Mouse (Mus musculus) limb, embryonic 14.5 days (tissue): Measurements from ENCODE around the gene Ubr3. TPM values are rescaled to one million over a fixed set of nuclear protein-coding genes. Genes with fewer than 3 reads are reported as not detected.

Experiments
- ATAC-seq: fragments of 200-750 bp; cut with Nextera tagmentation; 2 replicates; pipeline ENCODE4 v1.8.0; 2017; ENCODE audit warnings: low read depth, moderate number of reproducible peaks, moderate TSS enrichment; ENCODE audit not compliant: low FRiP score
- DNase-seq: peaks from one replicate; pipeline ENCODE4 v3.0.0-alpha.2; 2015; ENCODE audit warnings: low spot score
- H3K27ac ChIP-seq: fragments of 300-500 bp; sonication (generic); replicated peaks from 2 replicates; pipeline ENCODE4 v1.5.1; 2014; ENCODE audit warnings: low read depth, mild to moderate bottlenecking, low read length, moderate library complexity, mixed read lengths
- H3K27me3 ChIP-seq: fragments of 300-500 bp; sonication (generic); 2 replicates; pipeline ENCODE4 v1.6.1; 2014; ENCODE audit warnings: low read length, mixed read lengths; ENCODE audit not compliant: control insufficient read depth, insufficient read depth
- H3K36me3 ChIP-seq: fragments of 300-500 bp; sonication (generic); 2 replicates; pipeline ENCODE4 v1.6.1; 2014; ENCODE audit warnings: mild to moderate bottlenecking, low read length, moderate library complexity, mixed read lengths; ENCODE audit not compliant: control insufficient read depth, insufficient read depth
- H3K4me1 ChIP-seq: fragments of 300-500 bp; sonication (generic); 2 replicates; pipeline ENCODE4 v1.6.1; 2014; ENCODE audit warnings: antibody characterized with exemption, low read length, mixed read lengths; ENCODE audit not compliant: control insufficient read depth, insufficient read depth
- H3K4me2 ChIP-seq: fragments of 300-500 bp; sonication (generic); replicated peaks from 2 replicates; pipeline ENCODE4 v1.6.1; 2014; ENCODE audit warnings: low read depth, mild to moderate bottlenecking, low read length, moderate library complexity; ENCODE audit not compliant: severe bottlenecking
- H3K4me3 ChIP-seq: fragments of 300-500 bp; sonication (generic); replicated peaks from 2 replicates; pipeline ENCODE4 v1.5.1; 2014; ENCODE audit warnings: low read length
- H3K9ac ChIP-seq: fragments of 300-500 bp; sonication (generic); 2 replicates; pipeline ENCODE4 v1.6.1; 2014; ENCODE audit warnings: mild to moderate bottlenecking, low read depth, low read length, moderate library complexity; ENCODE audit not compliant: severe bottlenecking
- H3K9me3 ChIP-seq: fragments of 300-500 bp; sonication (generic); 2 replicates; pipeline ENCODE4 v1.6.1; 2016; ENCODE audit warnings: low read length; ENCODE audit not compliant: control insufficient read depth
- POLR2A ChIP-seq: fragments of 200-500 bp; IDR thresholded peaks from 2 replicates; pipeline ENCODE4 v1.8.0; 2012; ENCODE audit warnings: inconsistent platforms, mild to moderate bottlenecking, moderate library complexity, borderline replicate concordance; ENCODE audit not compliant: insufficient read depth, insufficient read length; ENCODE audit errors: extremely low read depth
- WGBS: fragments of 180-500 bp; shearing (Covaris S2); extraction: QIAGEN DNeasy Blood & Tissue Kit; methylation state at CpG from one replicate; pipeline ENCODE4 v1.1.7; 2014; 5-methylcytosine and 5-hydroxymethylcytosine counted together
- polyA plus RNA-seq, 2 experiments: library from polyadenylated mRNA; depleted of rRNA in 1 of 2; stranded (reverse) in 1 of 2; unstranded in 1 of 2; fragments of >200 nt; fragmentation: Nextera tagmentation in 1 of 2; extraction: Ambion mirVana in 1 of 2; gene quantifications; 2 replicates each; pipeline versions ENCODE4 v1.2.1 to v1.2.3; 2012 to 2014

The Ubr3 gene
- polyA plus RNA-seq, 2 experiments = 21.3 to 35.0 TPM

DNA sequence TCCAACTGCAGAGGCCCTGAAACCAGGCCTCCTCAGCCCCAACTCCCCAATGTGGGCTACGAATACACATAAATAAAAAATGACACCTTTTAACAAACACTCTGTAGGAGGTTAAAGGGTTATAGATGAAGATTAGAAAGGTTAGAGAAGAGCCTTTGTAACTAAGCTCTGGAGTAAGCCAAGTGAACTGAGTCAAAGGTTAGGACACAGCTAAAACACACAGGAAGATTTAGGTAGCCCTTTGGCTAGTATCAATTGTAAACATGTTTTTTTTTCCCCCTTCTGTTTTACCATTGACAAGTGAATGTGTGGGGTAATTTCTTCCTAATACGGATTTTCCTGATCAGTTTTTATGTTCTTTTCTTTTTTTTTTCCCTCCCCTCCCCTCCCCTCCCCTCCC, 15.8 kb downstream of the Ubr3 start:
- WGBS = 65% methylated on average over 2 of the region's 2 CpGs
- DNase-seq = no peak
- Histone ChIP-seq H3K36me3 (peaks cover 10% of the 10 kb centered on the region), H3K4me1 (no peaks in the 10 kb centered on the region), H3K27ac (no peak overlapping the region), H3K4me2 (no peak overlapping the region), H3K27me3 (no peaks in the 10 kb centered on the region), H3K9ac (no peak overlapping the region), H3K4me3 (no peak overlapping the region), H3K9me3 (no peaks in the 10 kb centered on the region)
- TF ChIP-seq POLR2A = no peak
- no peak for ATAC-seq

DNA sequence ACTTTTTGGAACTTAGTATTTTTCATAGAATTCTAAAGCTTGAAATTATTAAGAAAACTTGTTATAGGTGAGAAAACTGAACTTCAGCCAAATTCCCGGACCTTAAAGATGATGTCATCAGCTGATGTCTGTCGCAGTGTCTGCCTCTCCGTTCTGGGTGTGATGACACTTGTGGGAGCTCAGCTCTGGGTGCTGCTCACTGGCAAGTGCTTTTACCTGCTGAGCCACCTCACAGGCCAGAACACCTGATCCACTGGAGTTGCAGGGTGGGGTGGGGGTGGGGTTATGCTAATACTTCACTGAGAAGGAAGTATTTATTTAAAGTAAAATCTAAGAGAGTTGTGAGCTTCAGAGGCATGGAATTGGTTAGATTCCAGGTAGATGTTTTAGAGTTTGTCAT, 20.3 kb downstream of the Ubr3 start:
- H3K4me1 ChIP-seq = no peaks in the 10 kb centered on the region
- H3K36me3 ChIP-seq = peaks cover 31% of the 10 kb centered on the region
- no peak for TF ChIP-seq POLR2A
- H3K4me3 ChIP-seq = no peak overlapping the region
- DNase-seq = no peak
- no peaks in the 10 kb centered on the region for H3K9me3 ChIP-seq
- no peaks in the 10 kb centered on the region for H3K27me3 ChIP-seq
- H3K27ac ChIP-seq = no peak overlapping the region
- no peak for ATAC-seq
- H3K9ac ChIP-seq = no peak overlapping the region
- WGBS = 84% methylated on average over 3 of the region's 3 CpGs
- H3K4me2 ChIP-seq = no peak overlapping the region

- TF ChIP-seq POLR2A = no peak
- H3K27me3 ChIP-seq = no peaks in the 10 kb centered on the region
- H3K9ac ChIP-seq = no peak overlapping the region
- no peak overlapping the region for H3K4me2 ChIP-seq
- no peaks in the 10 kb centered on the region for H3K9me3 ChIP-seq
- no peak for DNase-seq
- H3K27ac ChIP-seq = no peak overlapping the region
- H3K4me3 ChIP-seq = no peak overlapping the region
- no peak for ATAC-seq
- peaks cover 47% of the 10 kb centered on the region for H3K36me3 ChIP-seq
- H3K4me1 ChIP-seq = no peaks in the 10 kb centered on the region
- 89% methylated on average over 3 of the region's 3 CpGs for WGBS
Observed at GRCm38 (mm10) chr2:69924943-69925342, 27.9 kb downstream of the Ubr3 start.

- H3K27me3 ChIP-seq = no peaks in the 10 kb centered on the region
- ATAC-seq (no peak), DNase-seq (no peak)
- WGBS = 97% methylated on average over 5 of the region's 5 CpGs
- H3K4me3 ChIP-seq = no peak overlapping the region
- H3K9ac ChIP-seq = no peak overlapping the region
- H3K4me2 ChIP-seq = no peak overlapping the region
- no peak for TF ChIP-seq POLR2A
- no peaks in the 10 kb centered on the region for H3K4me1 ChIP-seq
- no peak overlapping the region for H3K27ac ChIP-seq
- H3K36me3 ChIP-seq = peaks cover 47% of the 10 kb centered on the region
- H3K9me3 ChIP-seq = no peaks in the 10 kb centered on the region
Observed at GRCm38 (mm10) chr2:69936331-69936730, 39.3 kb downstream of the Ubr3 start.

- WGBS = 87% methylated on average over 4 of the region's 4 CpGs
- no peak overlapping the region for H3K4me3 ChIP-seq
- no peak for TF ChIP-seq POLR2A
- no peaks in the 10 kb centered on the region for H3K4me1 ChIP-seq
- no peak overlapping the region for H3K9ac ChIP-seq
- H3K36me3 ChIP-seq = peaks cover 36% of the 10 kb centered on the region
- H3K27ac ChIP-seq = no peak overlapping the region
- no peaks in the 10 kb centered on the region for H3K27me3 ChIP-seq
- no peak for ATAC-seq
- no peaks in the 10 kb centered on the region for H3K9me3 ChIP-seq
- no peak overlapping the region for H3K4me2 ChIP-seq
- DNase-seq = no peak
Observed at GRCm38 (mm10) chr2:69939226-69939625, 42.2 kb downstream of the Ubr3 start.

GRCm38 (mm10) chr2:69939649-69940048, 42.6 kb downstream of the Ubr3 start:
- peaks cover 32% of the 10 kb centered on the region for H3K36me3 ChIP-seq
- WGBS = 84% methylated on average over 5 of the region's 5 CpGs
- no peak overlapping the region for H3K4me3 ChIP-seq
- no peaks in the 10 kb centered on the region for H3K9me3 ChIP-seq
- DNase-seq (no peak), ATAC-seq (no peak)
- no peaks in the 10 kb centered on the region for H3K27me3 ChIP-seq
- H3K9ac ChIP-seq = no peak overlapping the region
- no peak for TF ChIP-seq POLR2A
- H3K27ac ChIP-seq = no peak overlapping the region
- H3K4me2 ChIP-seq = no peak overlapping the region
- H3K4me1 ChIP-seq = no peaks in the 10 kb centered on the region
